In the genomic region with DNA sequence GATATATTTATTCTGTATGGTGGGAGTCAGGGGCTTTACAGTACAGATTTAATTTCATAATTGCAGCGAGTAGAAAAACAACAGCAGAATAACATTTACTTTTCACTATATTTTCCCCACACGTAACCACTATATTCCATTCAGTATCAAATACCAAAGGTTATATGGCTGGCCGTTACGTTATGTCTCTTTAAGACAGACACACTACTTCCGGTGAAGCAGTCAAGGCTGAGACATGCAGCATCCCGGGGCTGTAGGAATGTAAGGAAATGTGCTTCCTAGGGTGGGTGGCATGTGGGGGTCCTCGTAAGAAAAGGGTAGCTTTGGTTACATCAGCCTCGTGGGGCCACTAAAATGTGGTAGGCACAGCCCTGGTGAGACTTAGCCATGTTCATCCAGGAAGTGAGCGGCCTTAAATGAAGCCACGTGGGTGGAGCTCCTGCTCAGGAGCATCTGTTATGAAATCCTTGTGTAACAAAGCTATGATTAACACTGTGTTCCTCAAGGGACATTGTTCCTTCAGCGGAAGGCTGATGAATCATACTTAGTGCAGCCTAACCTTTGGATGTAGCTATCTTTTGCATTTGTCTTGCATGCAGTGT, we compare ENCODE assay signal across 9 mouse cellular contexts.
A peak's percentile ranks its signal among the peaks of the same experiment; 100 is the strongest.
DNase-seq lines count a peak whose midpoint lies in the region; ATAC-seq and TF ChIP-seq lines count a peak whose summit lies in the region.
"Had no signal": no experiment of that assay in that cellular context is flagged by ENCODE, and none has a peak within 500 bp of the region (broad histone marks: within the 10 kb centered on the region; RNA-seq: fewer than 3 reads in every experiment).

No protein-coding gene starts in this region.

- no peak for ATAC-seq in hindbrain, embryonic 14.5 days (ENCODE audit: low FRiP score)

- no peak overlapping the region for H3K4me2 ChIP-seq in hindbrain, embryonic 14.5 days (replicated peaks)

- no peak overlapping the region for H3K4me3 ChIP-seq in embryonic fibroblast, embryonic 13.5 days (ENCODE audit: insufficient read depth, low read length)
- peak overlapping the region; percentile 31; the same call in 1 of the 2 replicates for H3K4me3 ChIP-seq in small intestine, adult 2 months (ENCODE audit: low read depth, low read length)
- H3K4me3 ChIP-seq in hindbrain, embryonic 14.5 days (replicated peaks; ENCODE audit: low read length), result no peak overlapping the region

- no peak for TF ChIP-seq POLR2A in embryonic fibroblast, embryonic 13.5 days (IDR thresholded peaks at IDR 0.05; ENCODE audit: low read depth, low read length)
- no peak for TF ChIP-seq POLR2A in small intestine, adult 2 months (IDR thresholded peaks at IDR 0.05; ENCODE audit: low read depth, low read length)

- no peak for TF ChIP-seq CTCF in embryonic fibroblast, embryonic 13.5 days (IDR thresholded peaks at IDR 0.05; ENCODE audit: borderline replicate concordance, insufficient read depth, low read length)
- TF ChIP-seq CTCF in small intestine, adult 2 months (IDR thresholded peaks at IDR 0.05; ENCODE audit: extremely low read depth, insufficient read length, insufficient replicate concordance, low read depth, low read length), result no peak

- H3K9ac ChIP-seq in hindbrain, embryonic 14.5 days, result no peak overlapping the region

- peak; percentile 77 for DNase-seq in right cerebral cortex, adult 18-20 months
- no peak for DNase-seq in right cerebral cortex, postnatal 10 days (ENCODE audit: low spot score in 2 of 2)
- peak; percentile 50 to 55 for DNase-seq in layer of hippocampus, adult 8-10 months (ENCODE audit: low spot score in 2 of 2)
- no peak for DNase-seq in T-cell, adult 2 months (ENCODE audit: low spot score)
- no peak for DNase-seq in hindbrain, embryonic 14.5 days (ENCODE audit: low spot score)
- DNase-seq in spleen, adult 12 weeks (ENCODE audit: low spot score), result no peak
- DNase-seq: thymus, postnatal 4 days had no signal

- 45% methylated on average over 11 of the region's 11 CpGs for WGBS in small intestine, adult 2 months
- 83% methylated on average over 11 of the region's 11 CpGs for WGBS in hindbrain, embryonic 14.5 days

- peaks cover 7% of the 10 kb centered on the region; the same call in 1 of the 2 replicates for H3K9me3 ChIP-seq in hindbrain, embryonic 14.5 days (ENCODE audit: control insufficient read depth, low read length)

- 0 out of 2 replicates have a peak, but pooled peaks cover 2% of the 10 kb centered on the region for H3K4me1 ChIP-seq in embryonic fibroblast, embryonic 13.5 days (ENCODE audit: control insufficient read depth, insufficient read depth, low read length)
- peaks cover 3% of the 10 kb centered on the region; the same call in 1 of the 2 replicates for H3K4me1 ChIP-seq in small intestine, adult 2 months (ENCODE audit: control insufficient read depth, insufficient read depth, insufficient read length, low read length)
- no peaks in the 10 kb centered on the region for H3K4me1 ChIP-seq in hindbrain, embryonic 14.5 days (replicated peaks; ENCODE audit: control insufficient read depth, insufficient read depth, low read length)

- H3K27me3 ChIP-seq in small intestine, adult 2 months (ENCODE audit: control insufficient read depth, insufficient read depth, low read length), result no peaks in the 10 kb centered on the region
- no peaks in the 10 kb centered on the region for H3K27me3 ChIP-seq in hindbrain, embryonic 14.5 days (ENCODE audit: control insufficient read depth, insufficient read depth, low read length)

- H3K27ac ChIP-seq in embryonic fibroblast, embryonic 13.5 days (ENCODE audit: insufficient read depth, low read length), result peak overlapping the region; percentile 30
- H3K27ac ChIP-seq in small intestine, adult 2 months (ENCODE audit: insufficient read depth, low read depth, low read length), result peak overlapping the region; percentile 78
- H3K27ac ChIP-seq in hindbrain, embryonic 14.5 days, result no peak overlapping the region

- peaks cover 44% of the 10 kb centered on the region for H3K36me3 ChIP-seq in small intestine, adult 2 months (ENCODE audit: control insufficient read depth, insufficient read depth, low read length)
- H3K36me3 ChIP-seq in hindbrain, embryonic 14.5 days (replicated peaks; ENCODE audit: control insufficient read depth, insufficient read depth), result peaks cover 17% of the 10 kb centered on the region

Comparison
In these comparisons a context has a peak if more than half of its experiments do, and no peak if none do; other contexts are left out.
1. DNase-seq: peak in right cerebral cortex, adult 18-20 months (single experiment) and layer of hippocampus, adult 8-10 months (2 of 2); none in right cerebral cortex, postnatal 10 days (0 of 2), T-cell, adult 2 months (single experiment), hindbrain, embryonic 14.5 days (single experiment) and spleen, adult 12 weeks (single experiment).